Mouse (Mus musculus) layer of hippocampus, postnatal 25 days (tissue): ENCODE results near the gene Fbn1. TPM values are rescaled to one million over a fixed set of nuclear protein-coding genes. Genes with fewer than 3 reads are reported as not detected.

Experiments
- DNase-seq, 2 experiments: peaks; one replicate each; pipeline ENCODE4 v3.0.0; 2022; ENCODE audit warnings: mixed read lengths in 2 of 2, low spot score in 1 of 2; ENCODE audit errors: extremely low spot score in 1 of 2
- total RNA-seq, 2 experiments: library from RNA; stranded (reverse); gene quantifications; 2 replicates each; pipeline ENCODE4 v1.2.3; 2021

Gene Fbn1
- total RNA-seq, 2 experiments from 2014 or later: 7.9 to 10.5 TPM

GRCm38 (mm10) chr2:125404509-125405105 lies 103.2 kb downstream of the Fbn1 start:
- DNase-seq: no peak

GRCm38 (mm10) chr2:125402276-125402675 lies 105.5 kb downstream of the Fbn1 start:
- DNase-seq: no peak

- DNase-seq: no peak
These were observed 107.7 kb downstream of the Fbn1 start for GRCm38 (mm10) chr2:125400121-125400520.

GRCm38 (mm10) chr2:125397796-125398195 lies 110.0 kb downstream of the Fbn1 start:
- DNase-seq: no peak

GRCm38 (mm10) chr2:125394428-125395101 lies 113.2 kb downstream of the Fbn1 start:
- DNase-seq: no peak

- DNase-seq: no peak
These were observed 116.2 kb downstream of the Fbn1 start for GRCm38 (mm10) chr2:125391582-125391981.

- no peak for DNase-seq
These were observed 118.0 kb downstream of the Fbn1 start for GRCm38 (mm10) chr2:125389796-125390195.

GRCm38 (mm10) chr2:125386221-125386965 lies 121.4 kb downstream of the Fbn1 start:
- no peak for DNase-seq

GRCm38 (mm10) chr2:125384941-125385340 lies 122.9 kb downstream of the Fbn1 start:
- no peak for DNase-seq

- no peak for DNase-seq
These were observed 123.4 kb downstream of the Fbn1 start for GRCm38 (mm10) chr2:125384415-125384814.

GRCm38 (mm10) chr2:125383273-125383641 lies 124.5 kb downstream of the Fbn1 start:
- no peak for DNase-seq

GRCm38 (mm10) chr2:125382613-125383272 lies 125.0 kb downstream of the Fbn1 start:
- no peak for DNase-seq

GRCm38 (mm10) chr2:125380086-125380485 lies 127.7 kb downstream of the Fbn1 start:
- DNase-seq: no peak

- DNase-seq: no peak
These were observed 128.6 kb downstream of the Fbn1 start for GRCm38 (mm10) chr2:125379206-125379605.

- no peak for DNase-seq
These were observed 131.9 kb downstream of the Fbn1 start for GRCm38 (mm10) chr2:125375926-125376325.

GRCm38 (mm10) chr2:125375301-125375700 lies 132.5 kb downstream of the Fbn1 start:
- no peak for DNase-seq

GRCm38 (mm10) chr2:125369666-125370065 lies 138.1 kb downstream of the Fbn1 start:
- no peak for DNase-seq

GRCm38 (mm10) chr2:125368616-125369015 lies 139.2 kb downstream of the Fbn1 start:
- no peak for DNase-seq

- DNase-seq: no peak
These were observed 146.1 kb downstream of the Fbn1 start for GRCm38 (mm10) chr2:125361661-125362060.

- no peak for DNase-seq
These were observed 151.3 kb downstream of the Fbn1 start for GRCm38 (mm10) chr2:125356486-125356885.

- DNase-seq: no peak
These were observed 151.7 kb downstream of the Fbn1 start for GRCm38 (mm10) chr2:125356068-125356467.
